Mouse (Mus musculus): ENCODE data around the gene Pde6d. TPM values are rescaled to one million over a fixed set of nuclear protein-coding genes. Genes with fewer than 3 reads are reported as not detected.

Gene Pde6d
- polyA plus RNA-seq, 1 experiment, result 11.7 TPM

DNA sequence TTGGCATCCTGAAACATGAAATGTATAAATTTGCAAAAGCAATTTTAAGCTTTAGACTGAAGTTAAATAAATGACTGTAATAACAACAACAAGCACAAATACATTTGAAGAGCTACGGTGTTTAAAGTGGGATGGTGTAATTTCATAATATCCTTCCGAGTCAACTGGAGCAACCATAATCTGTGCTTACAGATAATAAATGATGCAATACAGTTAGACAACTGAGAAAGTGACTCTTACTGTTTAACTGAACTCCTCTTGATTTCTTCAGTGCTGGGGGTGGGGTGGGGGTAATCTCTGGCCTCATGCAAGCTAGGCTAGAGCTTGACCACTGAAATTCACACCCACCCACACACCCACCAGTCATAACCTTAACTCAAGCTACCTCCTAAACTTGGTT lies 11.0 kb downstream of the Pde6d start:
- Histone ChIP-seq H3K4me1 (ENCODE audit: control insufficient read depth, insufficient read depth, insufficient read length) (no peaks in the 10 kb centered on the region), H3K4me3 (ENCODE audit: extremely low read depth, insufficient read depth, insufficient read length) (no peak overlapping the region), H3K27me3 (ENCODE audit: control insufficient read depth, insufficient read depth, low read length) (no peaks in the 10 kb centered on the region), H3K36me3 (ENCODE audit: control insufficient read depth, insufficient read depth, low read length) (no peaks in the 10 kb centered on the region), H3K27ac (ENCODE audit: insufficient read depth, low read length) (no peak overlapping the region)
- no peak for DNase-seq (ENCODE audit: low read depth in 1 of 2, low spot score in 2 of 2)
- 82% methylated on average over 2 of the region's 2 CpGs for WGBS
- TF ChIP-seq POLR2A (IDR thresholded peaks at IDR 0.05; ENCODE audit: low read depth, low read length) (no peak), CTCF (IDR thresholded peaks at IDR 0.05; ENCODE audit: extremely low read depth, insufficient read depth, insufficient read length, insufficient replicate concordance) (no peak)

GRCm38 (mm10) chr1:86569292-86569860 lies 13.1 kb downstream of the Pde6d start:
- no peaks in the 10 kb centered on the region for H3K27me3 ChIP-seq (ENCODE audit: control insufficient read depth, insufficient read depth, low read length)
- DNase-seq (ENCODE audit: low read depth in 1 of 2, low spot score in 2 of 2), result no peak
- no peaks in the 10 kb centered on the region for H3K4me1 ChIP-seq (ENCODE audit: control insufficient read depth, insufficient read depth, insufficient read length)
- TF ChIP-seq POLR2A (IDR thresholded peaks at IDR 0.05; ENCODE audit: low read depth, low read length) (no peak), CTCF (IDR thresholded peaks at IDR 0.05; ENCODE audit: extremely low read depth, insufficient read depth, insufficient read length, insufficient replicate concordance) (no peak)
- no peak overlapping the region for H3K27ac ChIP-seq (ENCODE audit: insufficient read depth, low read length)
- 94% methylated on average over 2 of the region's 2 CpGs for WGBS
- H3K36me3 ChIP-seq (ENCODE audit: control insufficient read depth, insufficient read depth, low read length), result no peaks in the 10 kb centered on the region
- H3K4me3 ChIP-seq (ENCODE audit: extremely low read depth, insufficient read depth, insufficient read length), result no peak overlapping the region

DNA sequence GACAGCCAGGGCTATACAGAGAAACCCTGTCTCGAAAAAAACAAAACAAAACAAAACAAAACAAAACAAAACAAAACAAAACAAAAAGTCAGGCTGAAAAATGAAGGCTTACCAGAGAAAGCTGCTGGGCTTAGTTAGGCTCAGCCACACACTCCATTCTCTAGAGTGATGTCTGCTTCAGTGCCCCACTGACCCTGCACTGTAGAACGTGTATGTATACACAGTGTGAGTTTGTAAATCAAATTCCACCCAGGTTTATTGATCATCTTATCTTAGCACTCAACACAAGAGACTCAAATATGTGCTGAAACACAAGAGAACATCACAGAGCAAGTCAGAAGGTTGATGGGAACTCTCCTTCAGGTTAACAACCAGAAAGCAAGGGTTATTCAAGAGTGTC lies 14.0 kb downstream of the Pde6d start:
- no peak for DNase-seq (ENCODE audit: low read depth in 1 of 2, low spot score in 2 of 2)
- Histone ChIP-seq H3K36me3 (ENCODE audit: control insufficient read depth, insufficient read depth, low read length) (no peaks in the 10 kb centered on the region), H3K4me3 (ENCODE audit: extremely low read depth, insufficient read depth, insufficient read length) (no peak overlapping the region), H3K27ac (ENCODE audit: insufficient read depth, low read length) (no peak overlapping the region), H3K4me1 (ENCODE audit: control insufficient read depth, insufficient read depth, insufficient read length) (no peaks in the 10 kb centered on the region), H3K27me3 (ENCODE audit: control insufficient read depth, insufficient read depth, low read length) (no peaks in the 10 kb centered on the region)
- TF ChIP-seq CTCF (IDR thresholded peaks at IDR 0.05; ENCODE audit: extremely low read depth, insufficient read depth, insufficient read length, insufficient replicate concordance) (no peak), POLR2A (IDR thresholded peaks at IDR 0.05; ENCODE audit: low read depth, low read length) (no peak)
- 86% methylated on average over 2 of the region's 2 CpGs for WGBS

GRCm38 (mm10) chr1:86562663-86563062 lies 19.8 kb downstream of the Pde6d start:
- Histone ChIP-seq H3K27ac (ENCODE audit: insufficient read depth, low read length) (no peak overlapping the region), H3K4me1 (ENCODE audit: control insufficient read depth, insufficient read depth, insufficient read length) (no peaks in the 10 kb centered on the region), H3K36me3 (ENCODE audit: control insufficient read depth, insufficient read depth, low read length) (no peaks in the 10 kb centered on the region), H3K4me3 (ENCODE audit: extremely low read depth, insufficient read depth, insufficient read length) (no peak overlapping the region), H3K27me3 (ENCODE audit: control insufficient read depth, insufficient read depth, low read length) (no peaks in the 10 kb centered on the region)
- no peak for TF ChIP-seq CTCF (IDR thresholded peaks at IDR 0.05; ENCODE audit: extremely low read depth, insufficient read depth, insufficient read length, insufficient replicate concordance)
- no peak for TF ChIP-seq POLR2A (IDR thresholded peaks at IDR 0.05; ENCODE audit: low read depth, low read length)
- DNase-seq (ENCODE audit: low read depth in 1 of 2, low spot score in 2 of 2), result no peak
- 85% methylated on average over 2 of the region's 2 CpGs for WGBS

- Histone ChIP-seq H3K27me3 (ENCODE audit: control insufficient read depth, insufficient read depth, low read length) (no peaks in the 10 kb centered on the region), H3K36me3 (ENCODE audit: control insufficient read depth, insufficient read depth, low read length) (no peaks in the 10 kb centered on the region), H3K4me3 (ENCODE audit: extremely low read depth, insufficient read depth, insufficient read length) (no peak overlapping the region), H3K27ac (ENCODE audit: insufficient read depth, low read length) (no peak overlapping the region), H3K4me1 (ENCODE audit: control insufficient read depth, insufficient read depth, insufficient read length) (no peaks in the 10 kb centered on the region)
- no peak for DNase-seq (ENCODE audit: low read depth in 1 of 2, low spot score in 2 of 2)
- TF ChIP-seq CTCF (IDR thresholded peaks at IDR 0.05; ENCODE audit: extremely low read depth, insufficient read depth, insufficient read length, insufficient replicate concordance), result no peak
- TF ChIP-seq POLR2A (IDR thresholded peaks at IDR 0.05; ENCODE audit: low read depth, low read length), result no peak
- WGBS, result 90% methylated on average over 3 of the region's 3 CpGs
Observed at GRCm38 (mm10) chr1:86559232-86559631, 23.2 kb downstream of the Pde6d start.

GRCm38 (mm10) chr1:86557872-86558271 lies 24.6 kb downstream of the Pde6d start:
- DNase-seq (ENCODE audit: low read depth in 1 of 2, low spot score in 2 of 2), result no peak
- Histone ChIP-seq H3K27ac (ENCODE audit: insufficient read depth, low read length) (no peak overlapping the region), H3K36me3 (ENCODE audit: control insufficient read depth, insufficient read depth, low read length) (no peaks in the 10 kb centered on the region), H3K4me3 (ENCODE audit: extremely low read depth, insufficient read depth, insufficient read length) (no peak overlapping the region), H3K27me3 (ENCODE audit: control insufficient read depth, insufficient read depth, low read length) (no peaks in the 10 kb centered on the region), H3K4me1 (ENCODE audit: control insufficient read depth, insufficient read depth, insufficient read length) (no peaks in the 10 kb centered on the region)
- TF ChIP-seq CTCF (IDR thresholded peaks at IDR 0.05; ENCODE audit: extremely low read depth, insufficient read depth, insufficient read length, insufficient replicate concordance) (no peak), POLR2A (IDR thresholded peaks at IDR 0.05; ENCODE audit: low read depth, low read length) (no peak)
- 70% methylated on average over 7 of the region's 7 CpGs for WGBS

GRCm38 (mm10) chr1:86555665-86556064 lies 26.8 kb downstream of the Pde6d start:
- no peak for DNase-seq (ENCODE audit: low read depth in 1 of 2, low spot score in 2 of 2)
- H3K27ac ChIP-seq (ENCODE audit: insufficient read depth, low read length), result no peak overlapping the region

More at GRCm38 (mm10) chr1:86555665-86556064, 26.8 kb downstream of the Pde6d start:
- H3K4me1 ChIP-seq (ENCODE audit: control insufficient read depth, insufficient read depth, insufficient read length), result no peaks in the 10 kb centered on the region
- H3K4me3 ChIP-seq (ENCODE audit: extremely low read depth, insufficient read depth, insufficient read length), result no peak overlapping the region
- 93% methylated on average over 3 of the region's 3 CpGs for WGBS
- no peaks in the 10 kb centered on the region for H3K36me3 ChIP-seq (ENCODE audit: control insufficient read depth, insufficient read depth, low read length)
- no peaks in the 10 kb centered on the region for H3K27me3 ChIP-seq (ENCODE audit: control insufficient read depth, insufficient read depth, low read length)
- TF ChIP-seq POLR2A (IDR thresholded peaks at IDR 0.05; ENCODE audit: low read depth, low read length), result no peak
- no peak for TF ChIP-seq CTCF (IDR thresholded peaks at IDR 0.05; ENCODE audit: extremely low read depth, insufficient read depth, insufficient read length, insufficient replicate concordance)
